Mouse (Mus musculus) limb, embryonic 12.5 days (tissue): ENCODE data around the gene Uqcc1. TPM values are rescaled to one million over a fixed set of nuclear protein-coding genes. Genes with fewer than 3 reads are reported as not detected.
"Not testable (repeated sequence)": the region's sequence is repeated elsewhere in the genome, so short reads cannot be mapped to it uniquely, and the experiment has no call there.

Experiments used
- ATAC-seq: fragments of 200-750 bp; cut with Nextera tagmentation; 2 replicates; pipeline ENCODE4 v1.8.0; 2017; ENCODE audit warnings: low read depth, moderate TSS enrichment; ENCODE audit not compliant: insufficient number of reproducible peaks, insufficient read depth, low FRiP score, low TSS enrichment
- H3K27ac ChIP-seq: fragments of 300-500 bp; sonication (generic); 2 replicates; pipeline ENCODE4 v1.5.1; 2016; ENCODE audit warnings: mild to moderate bottlenecking, moderate library complexity
- H3K27me3 ChIP-seq: fragments of 300-500 bp; sonication (generic); 2 replicates; pipeline ENCODE4 v1.6.1; 2016; ENCODE audit warnings: mild to moderate bottlenecking, moderate library complexity
- H3K36me3 ChIP-seq: fragments of 300-500 bp; sonication (generic); 2 replicates; pipeline ENCODE4 v1.6.1; 2016; ENCODE audit warnings: mild to moderate bottlenecking, moderate library complexity
- H3K4me1 ChIP-seq: fragments of 300-500 bp; sonication (generic); replicated peaks from 2 replicates; pipeline ENCODE4 v1.6.1; 2016
- H3K4me2 ChIP-seq: fragments of 300-500 bp; sonication (generic); 2 replicates; pipeline ENCODE4 v1.6.1; 2016; ENCODE audit warnings: mild to moderate bottlenecking, moderate library complexity
- H3K4me3 ChIP-seq: fragments of 300-500 bp; sonication (generic); replicated peaks from 2 replicates; pipeline ENCODE4 v1.5.1; 2016; ENCODE audit warnings: mild to moderate bottlenecking
- H3K9ac ChIP-seq: fragments of 300-500 bp; sonication (generic); replicated peaks from 2 replicates; pipeline ENCODE4 v1.6.1; 2016; ENCODE audit warnings: mild to moderate bottlenecking, moderate library complexity
- H3K9me3 ChIP-seq: fragments of 300-500 bp; sonication (generic); 2 replicates; pipeline ENCODE4 v1.6.1; 2016; ENCODE audit warnings: mild to moderate bottlenecking, moderate library complexity
- WGBS: fragments of 180-500 bp; shearing (Covaris S2); methylation state at CpG from one replicate; pipeline ENCODE4 v1.1.7; 2016; 5-methylcytosine and 5-hydroxymethylcytosine counted together
- polyA plus RNA-seq: library from polyadenylated mRNA; unstranded; fragments of >200 nt; fragmentation: Nextera tagmentation; extraction: Ambion mirVana; gene quantifications from 2 replicates; pipeline ENCODE4 v1.2.1, GENCODE M21; 2016

The Uqcc1 gene
- polyA plus RNA-seq, 1 experiment from 2014 or later, result 66.9 TPM

- Histone ChIP-seq H3K27me3 (no peaks in the 10 kb centered on the region), H3K27ac (peak overlapping the region; percentile 91), H3K36me3 (peaks cover 8% of the 10 kb centered on the region), H3K4me2 (peak overlapping the region; percentile 80), H3K9ac (peak overlapping the region; percentile 57), H3K4me1 (peaks cover 19% of the 10 kb centered on the region), H3K9me3 (peaks cover 3% of the 10 kb centered on the region; the same call in 1 of the 2 replicates), H3K4me3 (peak overlapping the region; percentile 62)
- 59% methylated on average over 7 of the region's 7 CpGs for WGBS
- ATAC-seq, result no peak
Measured at GRCm38 (mm10) chr2:155928711-155929345, 1.3 kb downstream of the Uqcc1 start.

DNA sequence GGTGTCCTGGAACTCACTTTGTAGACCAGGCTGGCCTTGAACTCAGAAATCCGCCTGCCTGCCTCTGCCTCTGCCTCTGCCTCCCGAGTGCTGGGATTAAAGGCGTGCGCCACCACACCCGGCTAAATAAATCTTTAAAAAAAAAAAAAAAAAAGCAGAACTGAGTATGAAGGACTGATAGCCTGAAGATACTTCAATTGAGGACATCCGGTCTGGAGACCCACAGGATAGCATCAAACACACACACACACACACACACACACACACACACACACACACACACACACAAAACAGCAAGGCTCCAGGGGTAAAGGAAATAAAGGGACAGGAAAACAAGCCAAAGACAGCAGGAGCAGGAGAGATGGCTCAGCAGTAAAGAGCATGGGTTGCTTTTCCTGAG lies 4.9 kb downstream of the Uqcc1 start:
- H3K4me3 ChIP-seq, H3K9ac ChIP-seq, H3K4me2 ChIP-seq, ATAC-seq, H3K27me3 ChIP-seq, H3K9me3 ChIP-seq, H3K27ac ChIP-seq: not testable (repeated sequence)
- H3K4me1 ChIP-seq, result peaks cover 12% of the 10 kb centered on the region
- H3K36me3 ChIP-seq, result peaks cover 18% of the 10 kb centered on the region
- 97% methylated on average over 6 of the region's 6 CpGs for WGBS

DNA sequence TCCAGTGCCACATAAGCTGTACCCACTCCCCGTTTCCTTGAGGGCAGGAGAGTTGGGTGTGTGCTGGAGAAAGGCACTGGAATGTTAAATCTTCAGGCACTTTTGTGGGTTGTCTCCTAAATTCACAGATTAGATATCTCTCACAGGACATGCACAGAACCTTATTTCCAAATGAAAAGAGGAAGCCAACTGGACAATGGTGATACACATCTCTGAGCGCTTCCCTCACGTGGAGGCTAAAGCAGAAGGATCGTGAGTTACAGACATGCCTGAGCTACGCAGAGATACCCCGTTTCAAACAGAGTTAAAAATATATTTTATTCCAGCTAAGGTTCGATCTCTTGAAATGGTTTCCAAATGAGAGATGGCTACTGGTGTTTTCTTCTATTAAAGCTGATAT lies 7.0 kb downstream of the Uqcc1 start:
- ATAC-seq, result no peak
- Histone ChIP-seq H3K9me3 (peaks cover 3% of the 10 kb centered on the region; the same call in 1 of the 2 replicates), H3K27ac (no peak overlapping the region), H3K36me3 (peaks cover 30% of the 10 kb centered on the region), H3K4me1 (no peaks in the 10 kb centered on the region), H3K9ac (no peak overlapping the region), H3K4me3 (no peak overlapping the region), H3K4me2 (no peak overlapping the region), H3K27me3 (no peaks in the 10 kb centered on the region)
- WGBS, result 91% methylated on average over 7 of the region's 7 CpGs

DNA sequence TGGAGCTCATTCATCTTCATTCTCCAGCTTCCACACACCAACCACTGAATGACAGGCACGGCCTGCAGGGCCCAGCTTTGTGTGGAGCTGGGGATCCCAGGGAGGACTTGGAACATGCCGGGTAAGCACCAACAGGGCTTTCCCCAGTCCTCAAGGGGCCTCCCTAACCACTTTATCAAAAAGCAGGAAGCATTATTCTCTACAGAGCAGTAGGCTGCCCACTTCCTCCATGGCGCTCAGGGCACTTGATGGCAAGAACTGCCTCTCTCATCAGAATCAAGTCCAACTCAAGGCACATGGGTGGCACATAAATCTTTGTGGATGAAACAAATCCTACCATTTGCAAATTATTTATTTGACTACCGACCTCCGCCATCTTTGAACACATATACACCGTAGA lies 15.4 kb downstream of the Uqcc1 start:
- WGBS, result 94% methylated on average over 6 of the region's 6 CpGs
- ATAC-seq, result no peak
- no peaks in the 10 kb centered on the region for H3K27me3 ChIP-seq
- peaks cover 66% of the 10 kb centered on the region for H3K36me3 ChIP-seq
- no peaks in the 10 kb centered on the region for H3K4me1 ChIP-seq
- H3K9ac ChIP-seq, result no peak overlapping the region
- H3K4me2 ChIP-seq, result no peak overlapping the region
- H3K4me3 ChIP-seq, result no peak overlapping the region
- H3K27ac ChIP-seq, result no peak overlapping the region
- no peaks in the 10 kb centered on the region for H3K9me3 ChIP-seq

DNA sequence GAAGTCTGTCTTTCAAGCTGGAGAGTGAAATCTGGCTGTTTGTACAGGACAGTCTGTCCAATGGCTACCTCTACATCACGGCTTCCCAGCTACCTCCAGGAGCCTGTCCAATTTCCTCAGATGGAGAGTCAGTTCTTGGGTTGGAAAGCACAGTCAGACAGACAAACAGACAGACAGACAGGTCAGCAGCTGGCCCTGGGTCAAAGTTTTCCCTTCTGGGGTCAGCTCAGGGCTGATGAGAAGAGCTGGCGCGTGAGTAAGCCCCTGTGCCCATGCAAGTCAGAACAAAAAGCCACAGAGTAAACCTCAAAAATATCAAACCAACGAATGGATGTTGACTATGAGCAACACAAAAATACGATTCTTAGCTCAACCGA lies 26.5 kb downstream of the Uqcc1 start:
- no peak for ATAC-seq
- H3K27ac ChIP-seq, result no peak overlapping the region
- no peak overlapping the region for H3K9ac ChIP-seq
- H3K4me2 ChIP-seq, result no peak overlapping the region
- peaks cover 10% of the 10 kb centered on the region for H3K4me1 ChIP-seq
- no peaks in the 10 kb centered on the region for H3K27me3 ChIP-seq
- H3K4me3 ChIP-seq, result no peak overlapping the region
- 91% methylated on average over 6 of the region's 6 CpGs for WGBS
- peaks cover 57% of the 10 kb centered on the region for H3K36me3 ChIP-seq
- no peaks in the 10 kb centered on the region for H3K9me3 ChIP-seq

GRCm38 (mm10) chr2:155902989-155903631 lies 27.0 kb downstream of the Uqcc1 start:
- H3K4me1 ChIP-seq, result peaks cover 10% of the 10 kb centered on the region
- no peaks in the 10 kb centered on the region for H3K27me3 ChIP-seq
- no peak for ATAC-seq
- no peak overlapping the region for H3K27ac ChIP-seq
- 75% methylated on average over 16 of the region's 16 CpGs for WGBS
- no peak overlapping the region for H3K9ac ChIP-seq
- H3K4me3 ChIP-seq, result no peak overlapping the region
- H3K9me3 ChIP-seq, result no peaks in the 10 kb centered on the region
- H3K36me3 ChIP-seq, result peaks cover 57% of the 10 kb centered on the region
- no peak overlapping the region for H3K4me2 ChIP-seq

- Histone ChIP-seq H3K36me3 (peaks cover 79% of the 10 kb centered on the region), H3K4me3 (no peak overlapping the region), H3K9ac (no peak overlapping the region), H3K4me2 (no peak overlapping the region), H3K9me3 (no peaks in the 10 kb centered on the region), H3K27me3 (no peaks in the 10 kb centered on the region), H3K27ac (no peak overlapping the region), H3K4me1 (no peaks in the 10 kb centered on the region)
- ATAC-seq, result no peak
- 90% methylated on average over 16 of the region's 16 CpGs for WGBS
Measured at GRCm38 (mm10) chr2:155895046-155895735, 34.9 kb downstream of the Uqcc1 start.

GRCm38 (mm10) chr2:155894307-155895045 lies 35.6 kb downstream of the Uqcc1 start:
- Histone ChIP-seq H3K4me2 (no peak overlapping the region), H3K9ac (no peak overlapping the region), H3K27ac (no peak overlapping the region), H3K4me1 (no peaks in the 10 kb centered on the region), H3K27me3 (no peaks in the 10 kb centered on the region), H3K4me3 (no peak overlapping the region), H3K9me3 (no peaks in the 10 kb centered on the region), H3K36me3 (peaks cover 73% of the 10 kb centered on the region)
- no peak for ATAC-seq
- 93% methylated on average over 13 of the region's 13 CpGs for WGBS

DNA sequence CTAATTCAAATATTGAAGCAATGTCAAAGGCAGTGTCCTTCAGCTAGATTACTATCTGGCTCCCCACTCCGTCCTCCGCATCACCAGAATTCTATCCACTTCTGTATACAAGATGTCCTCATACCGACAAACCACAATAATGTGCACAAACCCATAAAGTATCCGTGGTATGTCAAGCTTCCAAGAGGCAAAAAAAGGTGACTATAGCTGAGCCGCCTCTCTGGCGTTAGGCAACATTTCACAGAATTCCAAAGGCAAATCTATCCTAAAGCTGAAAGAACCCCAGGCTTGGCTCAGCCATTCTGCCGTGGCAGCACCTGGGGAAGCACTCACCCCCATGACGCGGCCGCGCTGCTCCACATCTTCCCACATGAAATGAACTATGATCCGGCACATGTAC lies 43.3 kb downstream of the Uqcc1 start:
- Histone ChIP-seq H3K27me3 (no peaks in the 10 kb centered on the region), H3K4me2 (no peak overlapping the region), H3K27ac (no peak overlapping the region), H3K4me3 (no peak overlapping the region), H3K4me1 (no peaks in the 10 kb centered on the region; the same call in none of the 2 replicates), H3K36me3 (peaks cover 41% of the 10 kb centered on the region), H3K9me3 (no peaks in the 10 kb centered on the region), H3K9ac (no peak overlapping the region)
- WGBS, result 92% methylated on average over 12 of the region's 12 CpGs
- no peak for ATAC-seq

- H3K27ac ChIP-seq, result no peak overlapping the region
- WGBS, result 67% methylated on average over 10 of the region's 10 CpGs
- H3K4me1 ChIP-seq, result no peaks in the 10 kb centered on the region; the same call in none of the 2 replicates
- H3K4me3 ChIP-seq, result no peak overlapping the region
- no peaks in the 10 kb centered on the region for H3K27me3 ChIP-seq
- H3K4me2 ChIP-seq, result no peak overlapping the region
- no peaks in the 10 kb centered on the region for H3K9me3 ChIP-seq
- H3K36me3 ChIP-seq, result peaks cover 35% of the 10 kb centered on the region
- ATAC-seq, result no peak
- H3K9ac ChIP-seq, result no peak overlapping the region
Measured at GRCm38 (mm10) chr2:155885271-155885697, 44.8 kb downstream of the Uqcc1 start.

GRCm38 (mm10) chr2:155882087-155882486 lies 48.0 kb downstream of the Uqcc1 start:
- Histone ChIP-seq H3K36me3 (peaks cover 44% of the 10 kb centered on the region), H3K4me2 (no peak overlapping the region), H3K27me3 (no peaks in the 10 kb centered on the region), H3K27ac (peak overlapping the region; percentile 20), H3K9ac (no peak overlapping the region), H3K4me3 (no peak overlapping the region), H3K9me3 (no peaks in the 10 kb centered on the region), H3K4me1 (no peaks in the 10 kb centered on the region; the same call in none of the 2 replicates)
- ATAC-seq, result no peak
- 96% methylated on average over 3 of the region's 3 CpGs for WGBS
